Mouse (Mus musculus) left cerebral cortex, adult 8-10 months (tissue): ENCODE data around the gene Rph3al. TPM values are rescaled to one million over a fixed set of nuclear protein-coding genes. Genes with fewer than 3 reads are reported as not detected.

Source experiments
- DNase-seq, 2 experiments: peaks; one replicate each; pipeline ENCODE4 v3.0.0; 2022; ENCODE audit warnings: low spot score in 2 of 2
- total RNA-seq, 4 experiments: library from RNA; stranded (reverse); gene quantifications; 2 replicates each; pipeline ENCODE4 v1.2.4; 2022

The Rph3al gene
- total RNA-seq, 4 experiments from 2014 or later: 2.5 to 3.7 (median 3.5) TPM

GRCm38 (mm10) chr11:75827414-75827813, 110.8 kb downstream of the Rph3al start:
- no peak for DNase-seq

- no peak for DNase-seq
These were observed 114.7 kb downstream of the Rph3al start for GRCm38 (mm10) chr11:75823506-75823905.

- DNase-seq: no peak
These were observed 125.1 kb downstream of the Rph3al start for GRCm38 (mm10) chr11:75813085-75813484.

- DNase-seq: no peak
These were observed 126.3 kb downstream of the Rph3al start for GRCm38 (mm10) chr11:75811900-75812299.

GRCm38 (mm10) chr11:75810526-75810925, 127.7 kb downstream of the Rph3al start:
- DNase-seq: no peak

GRCm38 (mm10) chr11:75807486-75807885, 130.7 kb downstream of the Rph3al start:
- no peak for DNase-seq

GRCm38 (mm10) chr11:75801771-75802550, 136.3 kb downstream of the Rph3al start:
- no peak for DNase-seq

GRCm38 (mm10) chr11:75801369-75801768, 136.9 kb downstream of the Rph3al start:
- no peak for DNase-seq

- DNase-seq: no peak
These were observed 141.5 kb downstream of the Rph3al start for GRCm38 (mm10) chr11:75796536-75797246.

GRCm38 (mm10) chr11:75796029-75796445, 142.2 kb downstream of the Rph3al start, which contains the start of gene Doc2b:
Gene Doc2b (minus strand): TSS chr11:75796049.
- DNase-seq: peak; percentile 39 to 42

- no peak for DNase-seq
These were observed 142.9 kb downstream of the Rph3al start for GRCm38 (mm10) chr11:75795321-75795636.

GRCm38 (mm10) chr11:75794602-75795320, 143.5 kb downstream of the Rph3al start:
- DNase-seq: no peak

- DNase-seq: no peak
These were observed 144.9 kb downstream of the Rph3al start for GRCm38 (mm10) chr11:75793351-75793750.

GRCm38 (mm10) chr11:75792535-75792934, 145.7 kb downstream of the Rph3al start:
- no peak for DNase-seq

- no peak for DNase-seq
These were observed 152.3 kb downstream of the Rph3al start for GRCm38 (mm10) chr11:75785897-75786296.

- no peak for DNase-seq
These were observed 154.4 kb downstream of the Rph3al start for GRCm38 (mm10) chr11:75783799-75784198.

- peak in 1 of 2 experiments; percentile 52 for DNase-seq
These were observed 156.3 kb downstream of the Rph3al start for GRCm38 (mm10) chr11:75781919-75782318.

Other genes starting within 250 kb of the Rph3al start
- gene Ywhae, start 205.6 kb downstream of the Rph3al start, total RNA-seq: 1,000 to 10,000 TPM; 1,072 to 1,190 (median 1,127) TPM
- gene Doc2b, start 142.4 kb downstream of the Rph3al start, total RNA-seq: 10 to 100 TPM; 21.7 to 32.6 (median 24.1) TPM
- 1 to 10 TPM; 1.8 to 5.9 (median 3.2) TPM for gene 1700016K19Rik, start 61.5 kb upstream of the Rph3al start, total RNA-seq
- gene Rflnb, start 89.4 kb upstream of the Rph3al start, total RNA-seq: 1 to 10 TPM; 7.5 to 9.7 (median 8.9) TPM
- gene Vps53, start 241.2 kb upstream of the Rph3al start, total RNA-seq: 10 to 100 TPM; 77.7 to 96.2 (median 86.1) TPM
- 10 to 100 TPM; 16.1 to 18.7 (median 17.7) TPM for gene Fam57a, start 241.2 kb upstream of the Rph3al start, total RNA-seq